Mouse (Mus musculus): Measurements from ENCODE around the gene Plce1. TPM values are rescaled to one million over a fixed set of nuclear protein-coding genes. Genes with fewer than 3 reads are reported as not detected.

Gene Plce1
- polyA plus RNA-seq, 1 experiment from 2014 or later = 4.5 TPM

DNA sequence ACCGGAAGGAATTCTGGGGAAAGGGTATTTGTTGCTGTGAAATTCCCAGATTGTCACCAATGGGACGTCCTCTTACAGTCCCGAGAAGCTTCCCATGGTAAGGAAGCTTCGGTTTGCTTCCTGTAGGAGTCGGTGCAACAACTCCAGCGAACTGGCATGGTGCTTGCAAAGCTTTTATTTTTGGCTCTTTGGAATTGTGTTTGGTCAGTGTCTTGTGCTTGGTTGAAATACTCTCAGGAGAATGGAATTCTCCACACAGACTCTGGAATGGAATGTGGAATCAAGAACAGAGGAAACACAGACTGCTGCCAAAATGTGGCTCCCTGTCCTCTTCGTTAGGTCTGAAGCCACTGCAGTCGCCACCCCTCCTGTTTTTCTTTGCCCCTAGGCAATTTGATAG, 129.9 kb downstream of the Plce1 start:
- 50% methylated on average over 8 of the region's 8 CpGs for WGBS
- Histone ChIP-seq H3K4me3 (no peak overlapping the region), H3K4me2 (peak overlapping the region; percentile 20; the same call in 1 of the 2 replicates)

GRCm38 (mm10) chr19:38614067-38614675, 133.3 kb downstream of the Plce1 start:
- 77% methylated on average over 11 of the region's 11 CpGs for WGBS
- Histone ChIP-seq H3K9ac (no peak overlapping the region), H3K4me2 (no peak overlapping the region), H3K4me1 (peaks cover 35% of the 10 kb centered on the region), H3K36me3 (no peaks in the 10 kb centered on the region), H3K27ac (replicated peaks) (no peak overlapping the region), H3K27me3 (replicated peaks) (no peaks in the 10 kb centered on the region), H3K4me3 (no peak overlapping the region), H3K9me3 (no peaks in the 10 kb centered on the region)
- ATAC-seq (ENCODE audit: extremely low read depth, insufficient number of reproducible peaks, low FRiP score, low TSS enrichment) = no peak

More for the DNA sequence above, 129.9 kb downstream of the Plce1 start:
- H3K4me1 ChIP-seq = peaks cover 35% of the 10 kb centered on the region
- peak overlapping the region; percentile 71 for H3K27ac ChIP-seq (replicated peaks)
- H3K27me3 ChIP-seq (replicated peaks) = no peaks in the 10 kb centered on the region
- ATAC-seq (ENCODE audit: extremely low read depth, insufficient number of reproducible peaks, low FRiP score, low TSS enrichment) = no peak
- peaks cover 7% of the 10 kb centered on the region; the same call in 1 of the 2 replicates for H3K36me3 ChIP-seq
- H3K9ac ChIP-seq = no peak overlapping the region
- no peaks in the 10 kb centered on the region for H3K9me3 ChIP-seq

DNA sequence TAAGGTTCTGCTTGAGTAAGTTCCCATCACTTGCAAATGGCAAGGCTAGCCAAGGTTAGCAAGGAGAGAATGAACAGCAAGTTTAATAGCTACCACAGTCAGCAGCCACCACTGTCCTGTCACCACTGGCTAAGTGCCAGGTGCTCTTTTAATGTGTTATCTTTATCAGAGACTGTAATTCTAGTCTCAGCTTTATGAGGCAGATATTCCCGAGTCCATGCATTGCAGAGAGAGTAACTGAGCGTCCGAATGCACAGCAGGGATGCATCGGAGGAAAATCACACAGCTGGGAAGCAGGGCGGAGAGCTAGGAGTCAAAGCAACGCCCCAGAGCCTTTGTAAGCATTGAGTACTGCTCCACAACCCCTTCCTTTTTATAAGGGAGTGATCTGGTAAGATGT, 134.4 kb downstream of the Plce1 start:
- H3K4me1 ChIP-seq = peaks cover 37% of the 10 kb centered on the region
- 0 out of 2 replicates have a peak overlapping the region, but pooled peaks have one; percentile 13 for H3K4me2 ChIP-seq
- no peaks in the 10 kb centered on the region for H3K36me3 ChIP-seq
- no peaks in the 10 kb centered on the region for H3K9me3 ChIP-seq
- H3K9ac ChIP-seq = no peak overlapping the region
- no peak for ATAC-seq (ENCODE audit: extremely low read depth, insufficient number of reproducible peaks, low FRiP score, low TSS enrichment)
- no peak overlapping the region; the same call in 1 of the 2 replicates for H3K27ac ChIP-seq (replicated peaks)
- no peaks in the 10 kb centered on the region for H3K27me3 ChIP-seq (replicated peaks)
- H3K4me3 ChIP-seq = no peak overlapping the region
- 28% methylated on average over 6 of the region's 6 CpGs for WGBS

- Histone ChIP-seq H3K4me3 (no peak overlapping the region), H3K27me3 (replicated peaks) (no peaks in the 10 kb centered on the region), H3K9me3 (no peaks in the 10 kb centered on the region), H3K36me3 (no peaks in the 10 kb centered on the region), H3K9ac (no peak overlapping the region), H3K4me1 (peaks cover 24% of the 10 kb centered on the region), H3K27ac (replicated peaks) (no peak overlapping the region), H3K4me2 (no peak overlapping the region)
- WGBS = 66% methylated on average over 4 of the region's 4 CpGs
- ATAC-seq (ENCODE audit: extremely low read depth, insufficient number of reproducible peaks, low FRiP score, low TSS enrichment) = no peak
Measured at GRCm38 (mm10) chr19:38620134-38620533, 139.2 kb downstream of the Plce1 start.

DNA sequence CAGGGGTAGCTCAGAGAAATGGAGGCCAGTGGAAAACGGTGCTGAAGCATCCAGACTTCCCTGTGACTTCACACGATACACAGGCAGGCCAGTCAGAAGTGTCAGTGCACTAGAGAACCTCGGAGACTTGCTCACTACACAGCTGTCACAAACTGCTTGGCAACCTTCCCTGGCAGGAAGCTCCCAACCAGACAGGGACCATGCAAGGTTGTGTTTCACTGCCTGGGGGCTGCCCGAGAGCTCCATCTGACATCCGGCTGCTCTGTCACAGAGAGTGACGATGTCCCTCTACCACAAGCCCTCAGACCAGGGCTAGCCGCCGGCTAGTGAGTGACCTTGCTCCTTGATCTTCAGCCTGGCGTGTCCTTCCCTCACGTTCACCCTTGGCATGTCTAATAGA, 140.6 kb downstream of the Plce1 start:
- no peak for ATAC-seq (ENCODE audit: extremely low read depth, insufficient number of reproducible peaks, low FRiP score, low TSS enrichment)
- no peak overlapping the region for H3K4me3 ChIP-seq
- no peak overlapping the region for H3K27ac ChIP-seq (replicated peaks)
- 61% methylated on average over 10 of the region's 10 CpGs for WGBS
- H3K27me3 ChIP-seq (replicated peaks) = no peaks in the 10 kb centered on the region
- H3K9me3 ChIP-seq = no peaks in the 10 kb centered on the region
- no peaks in the 10 kb centered on the region for H3K36me3 ChIP-seq
- no peak overlapping the region for H3K9ac ChIP-seq
- H3K4me2 ChIP-seq = no peak overlapping the region
- peaks cover 30% of the 10 kb centered on the region for H3K4me1 ChIP-seq

DNA sequence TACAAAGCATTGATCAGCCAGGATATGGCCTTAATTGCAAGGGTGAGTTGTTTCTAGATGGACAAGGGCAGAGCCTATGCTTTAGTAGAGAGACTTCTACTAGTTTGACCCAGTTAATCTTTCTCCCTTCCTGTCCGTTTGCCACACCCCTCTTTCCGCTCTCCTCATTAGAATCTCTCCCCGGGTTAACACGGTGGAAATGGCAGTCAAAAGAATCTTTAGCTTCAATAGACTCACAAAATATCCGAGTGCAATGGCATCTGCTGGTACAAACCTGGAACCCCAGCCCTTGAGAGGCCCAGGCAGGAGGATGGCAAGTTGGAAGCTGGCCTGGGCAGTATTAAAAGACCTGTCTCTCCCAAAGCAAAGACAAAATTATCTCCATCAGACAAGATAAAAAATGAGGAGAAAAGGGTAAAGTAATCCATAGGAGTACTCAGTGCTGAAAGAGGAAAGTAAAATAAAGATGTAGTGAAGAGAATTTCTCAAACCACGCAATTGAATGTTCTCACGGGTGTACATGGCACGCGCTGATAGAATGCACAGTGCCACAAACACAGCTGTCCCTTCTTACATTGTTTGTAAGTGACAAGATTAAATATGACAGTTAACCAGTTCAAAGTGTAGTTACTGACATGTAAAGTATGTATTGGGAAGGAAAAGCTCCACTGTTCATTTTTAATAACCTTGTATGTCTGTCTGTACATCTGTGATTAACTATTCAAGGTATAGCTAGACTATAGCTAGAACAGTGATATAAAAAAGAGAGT, 145.5 kb downstream of the Plce1 start:
- H3K4me2 ChIP-seq = no peak overlapping the region
- H3K27ac ChIP-seq (replicated peaks) = no peak overlapping the region
- no peaks in the 10 kb centered on the region for H3K9me3 ChIP-seq
- 71% methylated on average over 9 of the region's 9 CpGs for WGBS
- H3K27me3 ChIP-seq (replicated peaks) = no peaks in the 10 kb centered on the region
- ATAC-seq (ENCODE audit: extremely low read depth, insufficient number of reproducible peaks, low FRiP score, low TSS enrichment) = no peak
- no peak overlapping the region for H3K9ac ChIP-seq
- peaks cover 29% of the 10 kb centered on the region for H3K4me1 ChIP-seq
- H3K4me3 ChIP-seq = no peak overlapping the region
- no peaks in the 10 kb centered on the region for H3K36me3 ChIP-seq

DNA sequence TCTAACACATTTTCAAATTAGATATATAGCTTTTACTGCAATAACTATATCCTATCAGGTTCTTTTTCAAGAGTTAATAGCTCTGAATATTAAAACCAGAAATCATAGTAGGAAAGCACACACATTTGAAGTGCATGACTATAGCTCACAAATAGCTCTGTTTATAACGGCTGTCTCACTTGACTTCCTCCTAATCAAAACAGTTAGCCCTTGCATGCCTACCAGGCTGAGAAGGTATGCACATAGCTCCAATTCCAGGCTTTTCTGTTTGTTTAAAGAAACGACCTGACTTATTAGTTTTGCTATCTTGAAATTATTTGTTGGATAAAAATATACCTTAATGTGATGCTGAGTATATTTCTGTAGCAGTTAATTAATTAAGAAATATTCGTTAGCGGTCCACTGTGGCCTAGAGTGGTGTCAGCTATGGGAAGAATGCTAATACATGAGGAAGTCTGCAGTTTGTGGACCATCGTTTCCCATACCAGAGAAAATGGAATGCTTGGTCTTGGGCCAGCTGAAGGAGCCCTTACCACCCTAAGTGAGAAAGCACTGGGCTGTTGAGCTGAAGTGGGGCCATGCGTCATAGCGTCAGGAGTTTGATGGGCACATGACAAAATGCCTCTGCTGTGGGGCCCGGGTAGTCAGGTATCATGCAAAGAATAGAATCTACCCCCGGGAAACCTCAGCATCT, 146.3 kb downstream of the Plce1 start:
- Histone ChIP-seq H3K27me3 (replicated peaks) (no peaks in the 10 kb centered on the region), H3K36me3 (no peaks in the 10 kb centered on the region), H3K4me2 (no peak overlapping the region), H3K4me1 (peaks cover 21% of the 10 kb centered on the region), H3K9ac (no peak overlapping the region), H3K9me3 (no peaks in the 10 kb centered on the region), H3K27ac (replicated peaks) (peak overlapping the region; percentile 42; the same call in 1 of the 2 replicates), H3K4me3 (no peak overlapping the region)
- ATAC-seq (ENCODE audit: extremely low read depth, insufficient number of reproducible peaks, low FRiP score, low TSS enrichment) = no peak
- 48% methylated on average over 9 of the region's 9 CpGs for WGBS

DNA sequence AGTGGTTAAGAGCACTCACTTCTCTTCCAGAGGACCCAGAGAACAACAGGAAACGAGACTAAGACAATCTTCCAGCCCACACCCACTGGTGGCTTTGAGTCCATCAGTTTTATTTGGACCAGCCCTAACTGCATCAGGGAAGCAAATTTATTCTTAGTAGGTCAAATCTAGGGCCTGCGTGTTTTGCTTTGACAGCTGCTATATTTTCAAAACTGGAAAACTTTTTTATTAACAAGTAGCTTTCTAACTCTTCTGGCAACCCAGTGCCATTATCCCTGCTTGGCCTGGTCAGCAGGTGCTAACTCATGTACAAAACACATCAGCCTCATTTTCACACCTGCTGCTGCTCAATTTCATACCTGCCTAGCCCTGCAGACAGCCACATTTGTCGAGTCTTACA, 151.3 kb downstream of the Plce1 start:
- WGBS = 60% methylated on average over 3 of the region's 3 CpGs
- Histone ChIP-seq H3K4me3 (no peak overlapping the region), H3K27ac (replicated peaks) (no peak overlapping the region; the same call in 1 of the 2 replicates), H3K27me3 (replicated peaks) (no peaks in the 10 kb centered on the region), H3K4me2 (no peak overlapping the region), H3K9ac (no peak overlapping the region), H3K36me3 (no peaks in the 10 kb centered on the region), H3K4me1 (peaks cover 23% of the 10 kb centered on the region), H3K9me3 (no peaks in the 10 kb centered on the region)
- no peak for ATAC-seq (ENCODE audit: extremely low read depth, insufficient number of reproducible peaks, low FRiP score, low TSS enrichment)

DNA sequence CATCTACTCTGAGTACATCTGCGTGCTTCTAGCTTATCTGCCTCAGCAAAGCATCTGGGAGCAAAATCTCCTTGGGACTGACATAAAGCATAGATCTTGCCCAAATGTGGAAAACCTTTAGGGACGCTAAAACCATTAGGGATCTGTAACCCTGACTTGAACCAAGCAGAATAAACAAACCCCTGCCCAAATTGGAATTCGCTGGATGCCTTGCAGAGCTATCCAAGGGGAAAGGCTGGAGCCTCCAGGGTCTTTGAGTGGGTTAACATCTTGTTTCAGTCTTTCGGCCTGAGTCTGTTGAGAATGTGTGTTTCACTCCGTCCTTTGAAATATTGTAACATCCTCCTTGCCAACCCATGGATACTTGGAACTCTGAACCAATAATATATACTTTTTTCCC, 152.4 kb downstream of the Plce1 start:
- H3K4me1 ChIP-seq = peaks cover 17% of the 10 kb centered on the region; the same call in 1 of the 2 replicates
- no peak for ATAC-seq (ENCODE audit: extremely low read depth, insufficient number of reproducible peaks, low FRiP score, low TSS enrichment)
- H3K27me3 ChIP-seq (replicated peaks) = no peaks in the 10 kb centered on the region
- 38% methylated on average over 5 of the region's 5 CpGs for WGBS
- H3K4me2 ChIP-seq = no peak overlapping the region
- no peak overlapping the region for H3K27ac ChIP-seq (replicated peaks)
- H3K4me3 ChIP-seq = no peak overlapping the region
- no peak overlapping the region for H3K9ac ChIP-seq
- H3K9me3 ChIP-seq = no peaks in the 10 kb centered on the region
- H3K36me3 ChIP-seq = no peaks in the 10 kb centered on the region

- Histone ChIP-seq H3K36me3 (no peaks in the 10 kb centered on the region), H3K27ac (replicated peaks) (no peak overlapping the region)
- ATAC-seq (ENCODE audit: extremely low read depth, insufficient number of reproducible peaks, low FRiP score, low TSS enrichment) = no peak
Measured at GRCm38 (mm10) chr19:38639050-38639449, 158.1 kb downstream of the Plce1 start.

GRCm38 (mm10) chr19:38639805-38640204, 158.9 kb downstream of the Plce1 start:
- ATAC-seq (ENCODE audit: extremely low read depth, insufficient number of reproducible peaks, low FRiP score, low TSS enrichment) = no peak
- H3K4me2 ChIP-seq = no peak overlapping the region
- H3K9ac ChIP-seq = no peak overlapping the region
- 61% methylated on average over 3 of the region's 3 CpGs for WGBS
- peak overlapping the region; percentile 39; the same call in 1 of the 2 replicates for H3K27ac ChIP-seq (replicated peaks)
- H3K36me3 ChIP-seq = no peaks in the 10 kb centered on the region
- H3K4me3 ChIP-seq = no peak overlapping the region
- H3K4me1 ChIP-seq = peaks cover 19% of the 10 kb centered on the region
- H3K27me3 ChIP-seq (replicated peaks) = no peaks in the 10 kb centered on the region
- no peaks in the 10 kb centered on the region for H3K9me3 ChIP-seq

More at GRCm38 (mm10) chr19:38639050-38639449, 158.1 kb downstream of the Plce1 start:
- no peaks in the 10 kb centered on the region for H3K9me3 ChIP-seq
- no peak overlapping the region for H3K9ac ChIP-seq
- peaks cover 12% of the 10 kb centered on the region; the same call in 1 of the 2 replicates for H3K4me1 ChIP-seq
- H3K4me2 ChIP-seq = no peak overlapping the region
- H3K4me3 ChIP-seq = no peak overlapping the region
- H3K27me3 ChIP-seq (replicated peaks) = no peaks in the 10 kb centered on the region
- 76% methylated on average over 3 of the region's 3 CpGs for WGBS

Measured in heart, embryonic 13.5 days (tissue).